Mouse (Mus musculus): ENCODE results near the gene Mrps17.

DNA sequence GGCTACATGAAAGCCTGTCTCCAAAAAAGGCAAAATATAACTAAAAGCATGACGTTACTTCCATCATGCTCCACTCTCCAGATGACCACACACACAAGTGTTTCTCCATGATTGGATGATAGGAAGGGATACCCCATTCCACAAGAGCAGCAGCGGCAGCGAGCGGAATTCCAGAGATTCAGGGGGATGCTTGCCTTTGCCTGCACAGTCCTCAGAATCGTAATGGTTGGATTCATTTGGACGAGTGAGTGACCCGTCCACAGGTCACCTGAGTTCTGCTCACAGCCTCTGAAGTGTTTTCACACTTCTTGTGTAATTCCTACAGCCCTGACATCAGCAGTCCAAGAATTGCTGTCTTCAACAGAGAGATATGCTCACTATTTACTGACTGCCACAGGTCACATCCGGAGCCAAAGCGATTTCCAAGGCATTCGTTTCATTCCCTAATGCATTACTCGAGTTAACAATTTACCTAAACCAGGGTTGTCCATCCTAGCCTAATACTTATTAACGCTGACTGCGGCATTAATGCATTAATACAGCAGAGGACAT, 44.7 kb downstream of the Mrps17 start:
- TF ChIP-seq CTCF (IDR thresholded peaks at IDR 0.05; ENCODE audit: insufficient read depth, low read length) (no peak), POLR2A (IDR thresholded peaks at IDR 0.05; ENCODE audit: borderline replicate concordance, extremely low read depth, low read depth, low read length) (no peak)
